Mouse (Mus musculus) erythroid progenitor cell, adult 5-6 weeks (primary cell): ENCODE data around the gene Lrba. TPM values are rescaled to one million over a fixed set of nuclear protein-coding genes. Genes with fewer than 3 reads are reported as not detected.

Source experiments
- ATAC-seq: replicated peaks from 2 replicates; pipeline ENCODE4 v1.8.0; 2016; ENCODE audit warnings: moderate number of reproducible peaks, mild to moderate bottlenecking, moderate TSS enrichment, inconsistent platforms; ENCODE audit not compliant: poor library complexity, low FRiP score, severe bottlenecking
- total RNA-seq, 2 experiments: library from RNA; stranded (forward) in 1 of 2; stranded (reverse) in 1 of 2; fragments of 150-400 nt in 1 of 2; fragments of 186-747, 209-891 nt in 1 of 2; gene quantifications; 2 replicates each; pipeline versions ENCODE4 v1.2.3 to v1.2.4; 2015 to 2017; ENCODE audit warnings: low replicate concordance in 2 of 2

Gene Lrba
- total RNA-seq, 2 experiments from 2014 or later: 50.7 to 53.0 TPM

GRCm38 (mm10) chr3:86443497-86443896 is 219.0 kb downstream of the Lrba start:
- ATAC-seq: no peak

GRCm38 (mm10) chr3:86451211-86451610 is 226.7 kb downstream of the Lrba start:
- ATAC-seq: no peak

- no peak for ATAC-seq
These were observed 237.1 kb downstream of the Lrba start for GRCm38 (mm10) chr3:86461582-86461981.

- no peak for ATAC-seq
These were observed 265.5 kb downstream of the Lrba start for GRCm38 (mm10) chr3:86489992-86490391.

- no peak for ATAC-seq
These were observed 276.1 kb downstream of the Lrba start for GRCm38 (mm10) chr3:86500586-86500985.

GRCm38 (mm10) chr3:86518506-86519109 is 294.1 kb downstream of the Lrba start:
- no peak for ATAC-seq

- ATAC-seq: no peak
These were observed 298.5 kb downstream of the Lrba start for GRCm38 (mm10) chr3:86522880-86523505.

- no peak for ATAC-seq
These were observed 307.2 kb downstream of the Lrba start for GRCm38 (mm10) chr3:86531531-86532269.

GRCm38 (mm10) chr3:86536751-86537150 is 312.3 kb downstream of the Lrba start:
- ATAC-seq: no peak

- ATAC-seq: no peak
These were observed 314.4 kb downstream of the Lrba start for GRCm38 (mm10) chr3:86538645-86539554.

- no peak for ATAC-seq
These were observed 315.2 kb downstream of the Lrba start for GRCm38 (mm10) chr3:86539555-86540168.

- ATAC-seq: no peak
These were observed 316.7 kb downstream of the Lrba start for GRCm38 (mm10) chr3:86541074-86541614.

- no peak for ATAC-seq
These were observed 317.4 kb downstream of the Lrba start for GRCm38 (mm10) chr3:86541863-86542397.

GRCm38 (mm10) chr3:86544785-86545184 is 320.3 kb downstream of the Lrba start:
- ATAC-seq: no peak

- no peak for ATAC-seq
These were observed 321.5 kb downstream of the Lrba start for GRCm38 (mm10) chr3:86545945-86546344.

GRCm38 (mm10) chr3:86546471-86547250 is 322.2 kb downstream of the Lrba start:
- ATAC-seq: no peak

- 0 out of 2 replicates have a peak, but pooled peaks have one; percentile 41 for ATAC-seq
These were observed 322.8 kb downstream of the Lrba start for GRCm38 (mm10) chr3:86547251-86547791.
